Mouse (Mus musculus): ENCODE data around the gene Cemip2.

Cemip2 gene

DNA sequence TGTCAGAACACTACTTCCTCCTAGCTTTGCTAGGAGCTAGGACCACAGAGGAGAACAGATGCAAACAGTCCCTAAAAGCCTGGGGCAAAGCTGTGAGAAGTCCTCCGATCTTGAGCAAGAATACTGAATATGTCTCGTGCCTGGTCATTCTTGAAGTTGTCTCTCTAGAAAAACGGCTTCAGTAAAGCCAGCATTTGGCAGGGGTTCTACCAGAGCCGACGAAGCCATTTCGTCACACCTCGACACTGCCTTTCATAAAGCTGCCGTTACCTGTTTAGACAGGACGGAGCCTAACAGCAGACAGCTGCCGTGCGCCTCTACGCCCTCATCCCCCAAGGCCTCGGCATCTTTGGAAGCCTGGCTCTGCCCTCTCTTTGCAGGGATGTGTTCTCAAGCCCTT is 35.4 kb downstream of the Cemip2 start:
- DNase-seq (ENCODE audit: extremely low spot score, low spot score): no peak

DNA sequence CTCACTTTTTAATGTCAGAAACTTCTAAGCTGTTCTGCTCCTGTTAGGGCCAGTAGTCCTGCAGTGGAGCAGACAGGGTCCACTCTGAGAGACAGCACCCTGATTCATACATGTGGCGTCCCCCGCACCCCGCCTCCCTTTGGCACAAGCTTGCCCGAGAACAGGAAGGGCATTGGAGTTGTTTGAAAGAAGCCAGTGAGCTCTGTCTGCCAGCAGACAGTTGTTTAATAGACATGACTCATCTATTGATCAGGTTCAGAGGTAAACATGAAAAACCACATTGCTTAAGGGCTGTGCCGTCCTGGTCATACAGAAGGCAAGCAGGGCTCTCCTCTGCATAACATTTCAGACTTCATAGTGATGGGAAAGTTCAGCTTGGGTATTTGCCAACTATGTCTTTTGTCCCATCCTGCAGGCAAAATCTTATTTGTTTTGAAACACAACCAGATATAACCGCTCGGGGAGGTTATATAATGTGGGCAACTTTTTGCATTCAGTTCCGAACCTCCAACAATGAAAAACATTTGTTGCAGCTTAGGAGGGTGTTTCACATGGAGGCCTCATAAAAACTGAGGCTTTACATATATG is 36.4 kb downstream of the Cemip2 start:
- no peak for DNase-seq (ENCODE audit: extremely low spot score, low spot score)

DNA sequence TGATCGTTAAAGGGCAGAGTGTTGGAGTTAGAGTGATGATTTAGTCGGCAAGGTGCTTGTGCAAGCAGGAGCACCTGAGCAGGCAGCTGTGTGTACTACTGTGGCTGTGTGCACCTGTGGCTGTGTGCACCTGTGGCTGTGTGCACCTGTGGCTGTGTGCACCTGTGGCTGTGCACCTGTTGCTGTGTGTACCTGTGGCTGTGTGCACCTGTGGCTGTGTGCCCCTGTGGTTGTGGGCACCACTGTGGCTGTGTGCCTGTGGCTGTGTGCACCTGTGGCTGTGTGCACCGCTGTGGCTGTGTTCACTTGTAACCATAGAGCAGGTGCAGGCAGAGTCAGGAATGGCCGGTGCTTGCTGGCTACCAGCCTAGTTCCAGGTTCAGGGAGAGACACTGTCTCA is 38.1 kb downstream of the Cemip2 start:
- no peak for DNase-seq (ENCODE audit: extremely low spot score, low spot score)

DNA sequence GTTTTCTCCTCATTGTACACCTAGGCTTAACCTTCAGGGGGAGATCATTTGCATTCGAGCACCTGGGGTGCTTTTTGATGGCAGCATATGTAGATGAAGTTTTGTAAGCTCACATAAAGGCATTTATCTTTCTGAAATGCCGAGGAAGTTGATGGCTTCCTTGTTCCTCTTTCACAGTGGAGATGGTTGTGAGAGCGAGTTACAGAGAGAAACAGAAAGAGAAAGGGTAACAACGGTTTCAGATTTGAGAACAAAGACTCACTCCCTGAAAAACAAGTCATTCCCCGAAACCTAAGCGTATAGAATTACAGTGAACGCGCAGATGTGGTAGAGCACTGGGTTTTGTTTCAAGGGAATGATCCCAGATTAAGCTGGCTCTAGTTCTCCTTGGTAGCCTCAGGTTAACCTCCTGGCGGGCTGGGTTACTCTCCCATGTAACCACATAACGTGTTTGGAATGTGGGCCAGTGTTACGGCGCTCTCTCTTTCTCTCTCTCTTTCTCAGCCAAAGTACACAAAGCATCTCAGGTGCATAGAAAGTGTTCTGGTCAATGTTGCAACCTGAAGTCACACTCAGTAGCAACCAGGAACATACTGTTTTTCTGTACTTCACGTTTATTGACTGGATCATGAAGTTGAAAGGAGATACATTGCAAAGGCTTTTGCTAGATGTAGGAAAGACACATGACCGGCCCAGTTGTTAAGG is 40.0 kb downstream of the Cemip2 start:
- DNase-seq (ENCODE audit: extremely low spot score, low spot score): no peak

DNA sequence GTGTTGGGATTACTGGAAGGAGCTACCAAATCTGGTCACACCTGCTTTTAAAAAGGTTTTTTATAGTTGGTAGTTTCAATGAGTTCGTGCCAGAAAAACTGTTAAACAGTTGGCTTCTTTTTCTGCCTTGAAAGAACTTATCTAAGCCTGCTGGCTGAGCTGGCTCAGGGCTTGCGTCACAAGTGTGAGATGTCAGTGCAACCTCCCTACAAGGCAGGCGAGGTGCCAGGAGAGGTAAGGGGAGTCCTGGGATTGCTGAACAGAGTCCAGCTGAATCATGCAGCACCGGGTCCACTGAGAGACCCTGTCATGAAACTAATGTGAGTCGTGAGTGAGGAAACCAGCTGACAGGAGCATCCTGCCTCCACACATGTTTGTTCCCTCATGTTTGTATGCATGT is 41.4 kb downstream of the Cemip2 start:
- DNase-seq (ENCODE audit: extremely low spot score, low spot score): no peak

DNA sequence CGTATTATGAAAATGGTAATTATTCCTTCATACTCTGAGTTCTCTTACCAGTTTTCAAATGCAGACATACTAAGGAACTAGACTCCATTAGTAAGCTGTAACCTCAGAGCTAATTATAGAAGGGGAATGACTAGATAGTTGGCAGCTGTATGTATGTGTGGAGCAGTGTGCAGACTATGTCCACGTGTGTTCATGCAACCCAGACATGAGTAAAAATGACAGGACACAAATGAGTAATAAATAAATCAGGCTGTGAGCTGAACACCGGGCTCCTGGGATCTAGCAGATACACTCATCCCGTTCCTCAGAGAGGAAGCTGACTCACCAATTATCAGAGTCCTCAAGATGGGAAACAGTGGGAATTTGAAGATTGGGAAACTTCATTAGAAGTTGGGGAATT is 42.0 kb downstream of the Cemip2 start:
- no peak for DNase-seq (ENCODE audit: extremely low spot score, low spot score)

DNA sequence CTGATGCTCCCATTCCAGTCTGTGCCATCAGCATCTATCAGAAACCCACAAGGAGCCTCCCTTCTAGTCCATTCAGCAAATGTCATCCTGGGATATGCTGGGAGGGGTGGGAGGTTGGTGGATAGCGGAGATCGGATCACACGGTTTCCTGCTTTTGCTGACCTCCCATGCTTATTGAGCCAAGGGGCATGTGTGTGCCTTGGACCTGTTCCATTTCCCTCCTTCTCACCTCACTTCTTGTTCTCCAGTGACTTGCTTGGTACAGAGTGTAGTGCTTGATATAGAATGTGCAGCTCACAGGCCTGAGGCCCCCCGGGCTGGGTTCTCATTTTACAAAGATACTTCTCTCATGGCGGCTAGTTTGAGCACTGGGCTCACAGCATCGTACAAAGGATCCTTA is 43.7 kb downstream of the Cemip2 start:
- no peak for DNase-seq (ENCODE audit: extremely low spot score, low spot score)

DNA sequence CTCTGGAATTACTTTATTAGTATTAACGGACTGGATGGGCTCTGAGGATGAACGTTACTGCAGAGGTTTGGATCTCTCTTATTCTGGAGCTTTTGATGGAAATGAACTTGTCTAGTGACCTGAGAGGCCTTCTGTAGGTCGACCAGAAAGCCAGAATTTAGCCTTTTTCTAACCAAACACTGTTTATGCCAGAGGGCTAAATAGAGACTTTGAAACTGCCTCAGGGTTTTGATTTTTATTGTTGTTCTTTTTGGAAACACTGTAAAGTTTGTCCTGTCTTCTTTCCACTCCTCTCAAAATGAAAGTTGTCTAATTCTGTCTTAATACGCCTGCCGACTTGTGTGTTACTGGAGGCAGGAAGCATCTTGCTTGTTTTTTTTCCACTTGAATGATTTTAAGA is 46.0 kb downstream of the Cemip2 start:
- no peak for DNase-seq (ENCODE audit: extremely low spot score, low spot score)

DNA sequence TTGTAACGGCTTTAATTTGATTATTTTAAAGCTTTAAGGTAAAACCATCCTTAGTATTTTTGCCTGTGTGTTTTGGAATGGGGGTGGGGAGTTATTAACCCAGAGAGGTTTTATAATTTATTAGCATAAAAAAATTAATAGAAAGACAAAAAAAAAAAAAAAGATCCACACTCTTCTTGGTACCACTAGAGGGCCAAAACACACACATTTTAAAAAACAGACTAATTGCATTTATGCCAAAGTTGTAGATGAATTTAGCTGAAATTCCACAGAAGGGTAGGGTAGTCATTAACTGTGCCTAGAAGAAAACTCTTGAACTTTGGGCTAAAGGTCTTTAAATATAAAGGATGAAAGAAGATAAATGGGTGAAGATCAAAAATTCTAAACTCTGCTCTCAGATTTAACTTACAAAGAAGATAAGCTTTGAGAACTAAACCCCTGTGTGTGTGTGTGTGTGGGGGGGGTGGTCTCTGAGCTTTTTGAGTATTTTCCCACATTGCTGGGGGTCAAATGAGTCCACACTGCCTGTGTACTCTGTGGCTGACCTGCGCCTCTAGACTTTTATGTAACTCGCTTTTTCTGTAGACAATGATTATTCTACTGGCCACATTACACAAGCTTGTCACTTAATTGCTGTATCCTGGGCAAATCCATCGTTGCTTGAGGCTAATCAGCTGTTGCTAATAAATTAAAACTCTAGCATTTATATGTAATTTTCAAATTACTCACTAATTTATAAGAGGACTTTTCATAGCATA is 47.2 kb downstream of the Cemip2 start:
- DNase-seq (ENCODE audit: extremely low spot score, low spot score): no peak

DNA sequence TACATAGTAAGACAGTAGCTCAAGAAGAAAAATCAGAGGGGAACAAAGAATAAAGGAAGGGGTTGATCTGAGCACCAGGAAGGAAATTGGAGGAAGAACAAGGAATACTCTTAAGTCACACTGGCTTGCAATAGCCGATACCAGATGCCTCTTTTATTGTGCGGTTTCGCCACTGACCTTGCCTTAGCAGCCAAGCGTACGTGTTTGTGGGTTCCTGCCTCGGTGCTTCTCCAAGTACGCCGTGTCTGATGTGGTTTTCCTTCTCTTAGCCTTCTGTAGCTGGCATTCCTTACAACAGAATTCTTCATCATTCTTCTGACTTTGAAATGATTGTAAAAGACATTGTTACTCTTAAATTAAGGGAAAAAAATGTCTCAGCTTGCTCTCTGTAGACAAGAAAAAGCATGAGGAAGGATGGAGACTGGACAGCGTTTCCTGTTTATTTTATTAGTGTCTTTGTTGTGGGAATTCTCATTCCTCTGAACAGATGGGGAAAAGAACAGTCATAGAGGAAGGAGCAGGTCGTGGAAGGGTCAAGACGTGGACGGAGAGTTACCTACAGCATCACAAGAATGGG is 55.4 kb downstream of the Cemip2 start:
- no peak for DNase-seq (ENCODE audit: extremely low spot score, low spot score)

DNA sequence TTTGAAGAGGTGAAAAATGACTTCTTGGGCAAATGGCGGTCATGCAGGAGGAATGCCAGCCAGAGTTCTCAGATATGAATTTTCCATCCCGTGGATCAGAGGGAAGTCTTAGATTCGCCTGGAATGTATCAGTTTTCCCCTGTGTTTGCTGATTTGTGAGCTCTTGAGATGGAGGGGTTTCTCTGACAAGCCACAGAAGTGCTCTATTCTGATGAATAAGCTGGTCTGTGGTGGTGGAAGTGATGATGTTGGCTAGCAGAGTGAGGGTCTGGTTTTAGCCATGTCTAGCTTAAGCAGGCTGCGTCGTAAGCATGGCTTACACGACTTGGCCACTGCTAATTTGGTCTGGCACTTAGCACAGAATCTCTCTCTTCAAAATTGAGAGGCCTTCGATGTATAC is 56.8 kb downstream of the Cemip2 start:
- no peak for DNase-seq (ENCODE audit: extremely low spot score, low spot score)

DNA sequence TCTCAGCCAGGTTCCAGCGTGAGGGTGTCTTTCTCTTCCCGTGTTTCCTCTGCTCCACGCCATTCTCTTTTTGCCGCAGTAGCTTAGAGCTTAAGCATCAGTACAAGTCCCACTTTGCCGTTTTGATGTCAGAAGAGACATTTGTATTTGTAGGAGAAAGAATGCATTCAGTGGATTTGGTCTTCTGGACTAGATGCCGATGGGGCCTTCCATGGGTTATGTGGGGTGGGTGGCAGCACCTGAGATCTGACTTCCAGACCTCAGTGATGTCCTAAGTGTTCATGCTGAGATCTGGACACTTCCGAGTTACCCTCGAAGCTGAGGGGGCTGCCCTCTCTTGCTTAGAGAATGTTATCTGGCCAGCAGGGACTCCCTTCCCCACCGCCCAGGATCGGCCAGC is 72.6 kb downstream of the Cemip2 start:
- DNase-seq (ENCODE audit: extremely low spot score, low spot score): no peak

DNA sequence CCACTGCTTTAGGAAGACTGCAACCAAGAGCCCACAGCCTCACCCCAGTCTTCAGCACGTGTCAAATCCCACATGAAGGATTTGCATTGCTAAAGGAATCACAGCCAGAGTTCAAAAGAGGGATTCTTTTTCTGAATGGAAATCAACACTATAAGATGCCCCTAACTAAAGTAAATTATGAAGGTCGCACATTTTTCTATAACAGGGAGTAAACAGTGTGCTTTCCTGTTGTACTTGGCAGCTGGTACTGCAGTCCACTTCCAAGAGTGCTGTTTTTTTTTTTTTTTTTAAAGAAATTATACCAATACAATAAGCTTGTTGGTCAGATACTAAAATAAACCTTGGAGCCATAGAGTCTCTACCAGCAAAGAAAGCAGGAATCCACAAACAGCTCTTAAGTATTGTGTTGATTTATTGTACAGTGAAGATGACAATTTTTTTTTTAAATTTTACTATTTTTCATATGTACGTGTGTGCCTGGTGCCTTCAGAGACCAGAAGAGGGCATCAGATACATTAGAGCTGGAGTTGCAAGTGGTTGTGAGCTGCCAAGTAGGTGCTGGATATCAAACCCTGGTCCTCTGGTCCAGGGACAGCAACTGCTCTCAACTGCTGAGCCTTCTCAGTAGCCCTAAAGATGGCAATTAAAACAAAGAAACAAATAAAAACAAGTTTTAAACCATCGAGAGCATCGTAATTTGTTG is 76.5 kb downstream of the Cemip2 start:
- DNase-seq (ENCODE audit: extremely low spot score, low spot score): no peak

DNA sequence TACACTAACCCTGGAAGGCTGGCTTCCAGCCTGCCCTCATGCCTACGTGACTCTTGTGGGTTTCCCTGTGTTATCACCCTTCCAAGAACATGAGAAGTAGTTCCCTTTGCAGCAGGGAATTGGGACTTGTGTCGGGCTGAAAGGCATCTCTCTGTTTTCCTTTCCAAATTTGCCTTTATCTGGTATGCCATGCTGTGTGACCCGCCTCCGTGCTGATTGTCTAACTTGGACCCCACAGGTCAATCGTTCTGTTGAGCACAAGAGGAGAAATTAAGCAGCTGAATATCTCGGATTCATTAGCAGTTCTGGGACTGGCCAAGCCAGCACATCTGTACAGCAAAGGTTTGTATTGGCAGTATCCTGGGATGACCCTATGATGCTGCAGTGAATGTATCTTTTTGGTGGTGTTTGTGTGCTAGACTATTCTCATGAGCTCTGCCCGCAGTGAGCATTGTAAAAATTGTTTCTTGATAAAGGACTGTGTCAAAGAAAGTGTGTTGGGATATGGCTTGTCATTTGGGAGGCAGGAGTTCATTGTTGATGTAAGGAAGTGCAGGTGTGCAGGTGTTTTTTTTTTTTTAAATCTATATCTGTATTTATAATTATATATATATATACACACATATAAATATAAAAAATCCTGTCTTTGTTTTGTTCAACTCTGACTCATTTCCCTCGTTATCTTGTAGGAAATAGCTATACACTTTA is 77.4 kb downstream of the Cemip2 start:
- no peak for DNase-seq (ENCODE audit: extremely low spot score, low spot score)

DNA sequence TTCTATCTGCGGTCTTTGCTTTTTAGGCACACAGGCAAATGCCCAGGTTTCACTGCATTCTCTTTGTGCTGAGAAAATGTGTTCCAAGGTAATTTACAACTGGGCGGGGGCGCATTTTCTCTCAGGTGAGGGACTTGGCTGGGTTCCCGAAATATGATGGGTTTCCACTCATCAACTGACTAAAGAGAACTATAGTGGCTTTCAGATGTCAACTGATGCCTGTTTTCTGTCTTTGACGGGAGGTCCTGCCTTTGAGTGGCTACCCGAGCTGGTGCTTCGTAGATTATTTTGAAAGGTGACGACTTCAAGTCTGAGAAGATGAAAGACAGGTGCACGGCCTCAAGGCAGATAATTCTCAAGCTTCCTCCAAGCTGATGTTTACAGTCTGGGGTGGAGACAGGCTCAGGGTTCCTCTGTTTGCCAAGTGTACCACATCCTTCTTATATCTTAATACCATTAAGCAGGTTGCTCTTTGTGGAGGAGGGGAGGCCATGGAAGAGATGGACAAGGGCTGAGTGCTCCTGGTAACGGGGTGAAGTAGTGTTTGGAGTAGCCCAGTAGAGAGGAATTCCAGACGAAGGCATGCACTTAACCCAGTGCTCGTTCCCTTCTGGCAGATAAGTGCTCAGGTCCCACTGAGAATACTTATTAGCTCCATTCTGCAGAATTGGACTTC is 80.8 kb downstream of the Cemip2 start:
- DNase-seq (ENCODE audit: extremely low spot score, low spot score): no peak

DNA sequence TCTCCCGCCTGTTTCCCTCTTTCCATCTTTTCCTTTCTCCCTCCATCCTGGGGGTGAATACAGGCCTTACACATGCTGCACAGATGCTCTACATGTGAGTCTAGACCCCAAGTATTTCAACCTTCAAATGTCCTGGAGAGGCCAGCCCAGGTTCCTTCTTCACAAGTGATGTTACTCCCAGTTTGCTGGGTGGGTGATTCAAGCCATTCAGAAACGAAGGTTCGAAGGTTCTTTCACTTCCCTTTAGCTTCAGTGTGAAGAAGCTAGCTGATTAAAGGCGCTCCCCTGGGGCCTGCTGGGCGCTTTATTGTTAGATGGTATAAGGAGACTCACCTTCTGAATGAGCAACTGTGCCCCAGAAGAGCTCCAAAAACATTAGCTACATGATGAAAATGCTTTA is 82.0 kb downstream of the Cemip2 start:
- no peak for DNase-seq (ENCODE audit: extremely low spot score, low spot score)

DNA sequence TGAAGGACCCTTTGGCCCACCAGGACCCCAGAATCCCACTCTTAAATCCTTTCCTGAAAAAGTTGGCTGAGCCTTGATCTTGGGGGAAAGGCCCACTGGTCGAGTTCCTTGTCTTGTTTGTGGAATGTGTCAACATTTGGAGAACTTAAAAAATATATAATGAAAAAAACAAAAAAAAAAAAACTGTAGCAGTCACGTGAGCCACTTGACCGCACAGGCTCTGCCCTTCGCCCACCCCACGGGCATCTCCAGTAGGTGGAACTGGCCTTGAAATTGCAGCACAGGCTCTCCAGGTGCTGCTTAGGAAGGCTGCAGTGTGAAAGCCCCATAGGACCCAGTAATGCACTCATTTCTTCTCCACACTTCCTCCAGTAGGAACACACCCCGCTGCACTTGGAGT is 82.8 kb downstream of the Cemip2 start:
- DNase-seq (ENCODE audit: extremely low spot score, low spot score): no peak

DNA sequence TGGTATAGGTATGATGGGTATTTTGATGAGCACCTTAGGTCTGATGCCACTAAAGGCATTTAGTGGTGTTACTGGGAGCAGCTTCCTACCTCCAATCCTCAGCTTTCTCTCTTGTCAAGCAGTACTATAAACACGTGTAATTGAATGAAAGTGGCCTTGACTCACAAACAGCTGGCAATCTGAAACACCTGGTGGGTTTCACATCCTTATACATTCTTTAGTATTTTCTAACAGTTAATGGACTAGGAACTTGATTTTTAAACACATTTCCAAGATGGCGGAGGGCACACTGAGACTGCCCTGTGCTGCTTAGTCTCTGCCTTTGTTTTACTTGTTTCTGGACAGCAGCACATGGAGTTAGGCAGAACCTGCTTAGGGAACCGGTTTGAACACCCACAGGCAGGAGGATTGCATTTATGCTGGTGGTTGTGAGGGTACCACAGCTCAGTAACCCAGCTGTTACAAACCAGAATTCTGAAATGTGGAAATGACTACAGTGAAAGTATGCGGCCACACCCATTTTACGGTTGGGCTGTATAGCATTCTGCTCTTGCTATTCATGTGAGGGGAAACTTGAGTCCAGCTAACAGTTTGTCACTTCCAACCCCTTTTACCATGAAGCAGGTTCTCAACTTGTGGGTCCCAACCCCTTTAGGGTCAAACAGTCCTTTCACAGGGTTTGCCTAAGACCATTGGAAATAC is 84.3 kb downstream of the Cemip2 start:
- no peak for DNase-seq (ENCODE audit: extremely low spot score, low spot score)

DNA sequence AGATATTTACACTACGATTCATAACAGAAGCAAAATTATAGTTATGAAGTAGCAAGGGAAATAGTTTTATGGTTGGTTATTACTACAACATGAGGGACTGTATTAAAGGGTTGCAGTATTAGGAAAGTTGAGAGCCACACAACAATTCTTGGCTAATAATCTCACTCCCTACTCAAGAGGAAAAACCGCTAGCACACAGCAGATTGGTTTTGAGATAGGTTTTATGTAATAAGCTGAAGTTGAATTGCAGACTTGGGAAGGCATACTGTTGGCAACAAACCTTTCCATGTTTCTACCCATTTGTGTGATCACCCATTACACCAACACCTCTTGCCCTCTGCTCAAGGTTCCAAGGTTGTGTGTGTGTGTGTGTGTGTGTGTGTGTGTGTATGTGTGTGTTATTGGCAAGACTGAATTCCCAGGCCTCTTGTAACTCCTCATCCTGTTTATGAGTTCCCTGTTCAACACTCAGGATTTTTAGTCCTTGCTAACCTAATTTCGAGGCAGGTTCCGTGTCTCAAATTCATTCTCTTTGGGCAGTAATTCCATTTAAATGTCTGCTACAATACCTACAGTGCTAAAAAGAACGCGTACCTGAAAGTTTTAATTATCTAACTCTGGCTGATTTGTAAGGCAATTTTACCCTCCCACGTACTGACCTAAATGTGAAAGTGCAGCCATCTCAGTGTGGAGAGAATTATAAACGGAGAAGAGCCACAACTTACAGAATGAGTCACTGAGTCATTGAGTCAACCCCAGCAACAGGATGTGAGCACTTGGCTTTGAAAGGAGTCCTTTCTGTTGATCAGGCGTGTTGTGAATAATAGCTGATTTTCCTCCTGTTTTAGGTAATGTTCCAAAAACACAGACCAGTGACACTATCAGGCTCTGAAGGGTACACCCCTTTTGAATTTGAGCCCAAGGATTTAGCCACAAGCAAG is 85.1 kb downstream of the Cemip2 start:
- DNase-seq (ENCODE audit: extremely low spot score, low spot score): no peak
